Mouse (Mus musculus) inflammation-experienced regulatory T-cells, adult 6 months (primary cell): ENCODE data around the gene Igbp1b. TPM values are rescaled to one million over a fixed set of nuclear protein-coding genes. Genes with fewer than 3 reads are reported as not detected.

Source experiments
- ATAC-seq: one replicate; pipeline ENCODE4 v1.8.0; 2017
- polyA plus RNA-seq, 3 experiments: library from polyadenylated mRNA; unstranded; fragments of 100-300 nt; shearing (Covaris generic); gene quantifications; one replicate each; pipeline ENCODE4 v1.2.1; 2017

Gene Igbp1b
- not detected for polyA plus RNA-seq

DNA sequence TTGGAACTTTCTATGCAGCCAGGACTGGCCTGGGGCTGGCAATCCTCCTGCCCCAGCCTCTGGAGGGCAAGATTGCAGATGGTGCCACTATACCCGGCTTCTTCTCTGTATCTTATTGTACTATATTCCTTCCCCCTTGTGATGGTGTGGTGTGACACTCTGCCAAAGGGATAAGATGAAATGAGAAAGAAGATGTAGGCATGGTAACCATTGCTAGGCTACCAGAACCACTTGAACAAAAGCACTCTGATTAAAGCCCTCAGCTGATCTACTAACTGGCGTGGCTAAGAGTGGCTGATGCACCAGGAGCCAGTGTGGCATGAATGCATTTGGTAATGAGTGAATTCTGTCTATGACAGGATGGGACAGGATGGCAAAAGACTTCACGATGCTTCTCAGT, at the start of gene Igbp1b:
TSS of gene Igbp1b (minus strand) at position 29 of the 400 bp plus-strand sequence.
- ATAC-seq, result no peak

GRCm38 (mm10) chr6:138682959-138683358, 24.6 kb upstream of the Igbp1b start:
- ATAC-seq, result no peak

DNA sequence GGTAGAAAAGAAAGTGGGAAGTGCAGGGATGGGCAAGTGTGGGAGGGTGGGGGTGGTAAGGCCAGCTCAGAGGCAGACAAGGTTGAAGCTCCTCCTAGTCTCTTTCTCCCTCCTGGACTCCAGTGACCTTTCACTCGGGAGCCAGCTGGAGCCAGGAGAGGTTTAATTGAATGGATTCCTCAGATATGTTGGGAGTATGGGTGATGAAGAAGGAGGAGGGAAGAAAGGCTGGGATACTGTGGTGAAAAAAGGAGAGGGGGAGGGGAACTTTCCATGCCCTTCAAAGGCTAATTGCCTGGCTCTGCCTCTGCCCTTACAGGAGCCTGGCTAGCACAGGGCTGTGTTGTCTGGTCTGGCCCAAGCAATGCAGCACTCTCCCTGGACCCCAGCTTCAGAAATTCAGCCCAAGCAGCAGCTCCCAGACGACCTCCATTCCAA, 14.4 kb upstream of the Igbp1b start:
- ATAC-seq, result no peak

DNA sequence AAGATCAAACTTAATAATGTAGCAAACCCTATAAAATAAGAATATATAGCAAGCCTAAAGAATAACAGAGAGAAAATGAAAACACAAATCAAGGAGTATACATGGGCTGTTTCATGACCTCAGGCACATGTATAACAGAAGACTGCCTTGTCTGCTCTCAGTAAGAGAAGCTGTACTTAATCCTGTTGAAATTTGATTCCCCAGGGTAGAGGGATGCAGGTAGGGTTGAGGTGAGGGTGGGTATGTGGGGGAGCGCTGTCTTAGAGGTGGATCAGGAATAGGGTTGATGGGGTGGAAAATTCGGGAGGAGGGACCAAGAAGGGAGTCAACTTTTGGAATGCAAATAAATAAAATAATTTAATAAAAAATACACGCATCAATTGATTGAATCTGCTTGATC, 7.1 kb upstream of the Igbp1b start:
- no peak for ATAC-seq

DNA sequence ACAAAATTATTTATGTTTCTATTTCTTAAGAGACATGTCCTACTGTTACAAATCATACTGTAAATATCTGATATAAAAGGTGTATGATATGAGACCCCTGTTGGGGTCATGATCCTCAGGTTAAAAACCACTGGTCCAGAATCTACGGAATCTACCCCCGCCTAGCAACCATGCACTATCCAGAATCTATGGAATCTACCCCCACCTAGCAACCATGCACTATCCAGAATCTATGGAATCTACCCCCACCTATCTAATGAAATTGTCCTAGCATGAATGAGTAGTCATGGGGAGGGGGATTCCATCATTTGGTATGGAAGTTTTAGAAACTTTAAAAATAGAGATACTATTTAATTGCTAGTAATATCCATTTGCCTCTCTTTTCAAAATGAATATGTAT, 12.7 kb downstream of the Igbp1b start:
- no peak for ATAC-seq

- no peak for ATAC-seq
These were observed 19.0 kb downstream of the Igbp1b start for GRCm38 (mm10) chr6:138639351-138639750.

- no peak for ATAC-seq
These were observed 37.6 kb downstream of the Igbp1b start for GRCm38 (mm10) chr6:138620786-138621185.

DNA sequence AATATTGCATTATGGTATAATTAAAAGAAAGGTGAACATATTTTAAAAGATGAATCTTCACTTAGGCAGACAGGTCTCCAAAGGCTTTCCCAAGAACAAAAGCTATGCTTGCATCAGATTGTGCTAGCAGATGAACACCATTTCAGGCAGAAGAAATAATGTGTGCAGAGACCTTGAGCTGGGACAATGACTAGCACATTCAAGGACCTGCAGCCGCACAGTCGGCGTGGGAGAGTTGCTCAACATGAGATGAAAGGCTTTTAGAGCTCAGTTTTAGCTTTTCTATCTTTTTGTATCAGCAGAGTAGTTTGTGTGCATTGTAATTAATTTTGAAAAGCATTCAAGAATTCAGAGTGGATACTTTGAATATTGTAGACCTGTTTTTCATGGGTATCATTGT, 39.9 kb downstream of the Igbp1b start:
- ATAC-seq, result no peak

Other genes with a start within 250 kb of the Igbp1b start
- not detected for gene Lmo3, start 76.6 kb downstream of the Igbp1b start, polyA plus RNA-seq